Mouse (Mus musculus): ENCODE data around the gene Gcc1.

DNA sequence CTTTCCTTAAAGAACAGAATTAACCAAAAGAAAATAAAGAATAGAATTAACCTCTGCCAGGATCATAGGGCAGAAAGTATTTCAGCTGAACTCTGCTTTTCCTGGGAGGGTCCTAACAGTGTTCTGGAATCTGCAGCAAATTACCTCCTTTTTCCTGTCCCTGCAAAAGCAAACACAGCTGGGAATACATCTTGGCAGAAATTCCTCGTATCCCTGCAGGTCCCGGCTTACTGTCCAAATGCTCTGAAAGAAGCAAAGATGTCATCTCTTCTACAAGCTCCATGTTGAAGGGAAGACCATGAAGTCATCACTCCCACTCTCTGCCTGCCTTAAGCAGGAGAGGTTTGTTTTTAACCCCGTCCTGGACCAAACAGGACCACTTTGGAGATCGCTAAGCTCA lies 11.2 kb downstream of the Gcc1 start:
- TF ChIP-seq CTCF (IDR thresholded peaks at IDR 0.05; ENCODE audit: low read depth, low read length) (no peak), POLR2A (IDR thresholded peaks at IDR 0.05; ENCODE audit: extremely low read depth, insufficient read depth, low read length) (no peak)
